Mouse (Mus musculus) G1E (cell line): ENCODE data around the gene Elk4.

Source experiments
- CTCF ChIP-seq: IDR thresholded peaks from 2 replicates; pipeline ENCODE4 v1.5.1; 2012; ENCODE audit warnings: low read depth, low read length, inconsistent platforms, mixed read lengths
- TAL1 ChIP-seq: conservative IDR thresholded peaks from 2 replicates; pipeline ENCODE4 v1.6.1; 2012; ENCODE audit warnings: low read depth, low read length, inconsistent platforms, mixed read lengths

DNA sequence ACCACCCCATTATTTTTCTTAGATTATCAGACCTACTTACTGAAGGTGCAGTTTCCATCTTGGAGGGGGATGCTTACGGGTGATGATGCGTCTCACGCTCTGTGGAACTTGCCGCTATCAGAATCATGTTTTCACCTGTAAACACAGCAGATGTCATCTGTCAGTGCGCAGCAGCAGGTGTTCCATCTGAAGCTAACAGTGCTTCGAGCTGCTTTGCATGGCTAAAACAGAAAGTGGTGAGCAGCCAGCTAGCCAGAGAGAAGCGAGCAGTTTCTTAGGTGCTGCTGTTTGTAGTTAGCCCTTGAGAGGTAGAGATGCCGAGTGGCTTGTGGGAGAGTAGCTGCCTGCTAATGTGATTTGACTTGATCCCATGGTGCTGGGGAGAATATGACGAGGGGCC, 21.0 kb downstream of the Elk4 start:
- TF ChIP-seq CTCF, result no peak
- TF ChIP-seq TAL1, result no peak
